Mouse (Mus musculus): ENCODE data around the gene Prelp. TPM values are rescaled to one million over a fixed set of nuclear protein-coding genes. Genes with fewer than 3 reads are reported as not detected.

Gene Prelp
- polyA plus RNA-seq, 1 experiment from 2014 or later: 3.2 TPM

DNA sequence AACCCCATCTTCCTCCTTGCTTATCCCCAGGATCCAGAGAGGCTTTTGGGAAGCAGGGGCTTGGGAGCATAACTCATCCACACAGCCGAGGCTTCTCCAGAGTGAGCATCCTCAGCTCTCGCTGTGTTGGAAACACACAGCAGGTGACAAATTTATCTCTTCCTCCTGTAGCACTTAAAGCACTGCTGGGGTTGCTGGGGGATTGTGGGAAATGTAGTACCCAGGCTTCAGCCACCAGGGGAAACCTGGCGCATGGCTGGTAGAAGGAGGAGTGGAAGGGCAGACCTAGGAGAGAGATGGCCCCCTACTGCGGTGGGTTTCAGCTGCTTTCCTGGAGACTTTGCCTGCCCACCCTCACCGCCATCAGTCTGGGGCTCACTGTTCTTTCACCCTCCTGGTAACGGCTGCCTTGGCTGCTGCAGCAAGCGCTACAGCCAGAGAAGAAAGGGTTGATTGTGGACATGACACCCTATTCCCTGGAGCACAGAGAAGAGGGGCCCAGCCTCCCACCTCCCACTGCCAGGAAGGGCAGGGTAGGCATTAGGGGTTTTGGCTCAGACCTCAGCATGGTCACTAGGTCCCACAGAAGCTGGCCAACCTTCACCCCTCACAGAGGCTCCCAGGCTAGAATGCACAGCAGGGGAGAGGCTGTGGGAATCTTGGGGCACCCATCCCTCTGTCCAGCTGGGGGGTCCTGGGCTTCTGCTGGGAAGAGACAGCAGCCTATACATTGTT, 3.1 kb upstream of the Prelp start:
- Histone ChIP-seq H3K9ac (ENCODE audit: low read depth, low read length) (no peak overlapping the region), H3K9me3 (ENCODE audit: control insufficient read depth, low read length) (no peaks in the 10 kb centered on the region), H3K36me3 (ENCODE audit: control insufficient read depth, insufficient read depth, low read length) (no peaks in the 10 kb centered on the region), H3K4me3 (ENCODE audit: low read depth, low read length) (no peak overlapping the region), H3K4me2 (replicated peaks; ENCODE audit: low read depth, low read length) (no peak overlapping the region), H3K4me1 (replicated peaks; ENCODE audit: control insufficient read depth, insufficient read depth, low read length) (peaks cover 2% of the 10 kb centered on the region), H3K27me3 (ENCODE audit: control insufficient read depth, insufficient read depth, low read length) (no peaks in the 10 kb centered on the region), H3K27ac (ENCODE audit: low read depth, low read length) (no peak overlapping the region)
- ATAC-seq (ENCODE audit: low FRiP score) (peak; percentile 45; the same call in 1 of the 2 replicates), DNase-seq (ENCODE audit: low spot score) (peak; percentile 57)
- WGBS: 30% methylated on average over 7 of the region's 7 CpGs

GRCm38 (mm10) chr1:133923071-133923470, 1.9 kb upstream of the Prelp start:
- no peak overlapping the region for H3K9ac ChIP-seq (ENCODE audit: low read depth, low read length)
- H3K4me3 ChIP-seq (ENCODE audit: low read depth, low read length): no peak overlapping the region
- H3K27me3 ChIP-seq (ENCODE audit: control insufficient read depth, insufficient read depth, low read length): no peaks in the 10 kb centered on the region
- no peak overlapping the region for H3K4me2 ChIP-seq (replicated peaks; ENCODE audit: low read depth, low read length)
- no peak overlapping the region for H3K27ac ChIP-seq (ENCODE audit: low read depth, low read length)
- DNase-seq (ENCODE audit: low spot score) (no peak), ATAC-seq (ENCODE audit: low FRiP score) (no peak)
- H3K36me3 ChIP-seq (ENCODE audit: control insufficient read depth, insufficient read depth, low read length): no peaks in the 10 kb centered on the region
- H3K4me1 ChIP-seq (replicated peaks; ENCODE audit: control insufficient read depth, insufficient read depth, low read length): peaks cover 2% of the 10 kb centered on the region
- no peaks in the 10 kb centered on the region for H3K9me3 ChIP-seq (ENCODE audit: control insufficient read depth, low read length)
- 89% methylated on average over 5 of the region's 5 CpGs for WGBS

DNA sequence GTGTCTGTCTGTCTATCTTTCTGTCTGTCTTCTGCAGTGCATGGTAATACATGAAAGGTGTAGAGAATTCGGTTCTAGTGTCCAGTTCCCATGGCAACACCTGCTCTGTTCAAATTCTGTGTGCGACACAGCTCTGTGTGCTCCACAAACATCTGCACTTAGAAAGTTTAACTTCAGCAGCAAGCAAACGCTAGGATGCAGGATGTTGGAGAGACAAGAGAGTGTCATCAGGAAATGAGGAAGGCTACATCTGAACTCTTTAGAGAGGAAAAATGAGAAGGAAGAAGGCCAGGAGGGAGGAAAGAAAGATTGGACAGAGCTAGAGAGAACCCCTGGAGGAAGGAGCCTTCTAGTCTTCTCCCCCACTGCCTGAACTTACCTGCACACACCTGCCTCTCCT, 338 bp downstream of the Prelp start:
- Histone ChIP-seq H3K27ac (ENCODE audit: low read depth, low read length) (no peak overlapping the region), H3K4me1 (replicated peaks; ENCODE audit: control insufficient read depth, insufficient read depth, low read length) (peaks cover 8% of the 10 kb centered on the region), H3K4me3 (ENCODE audit: low read depth, low read length) (no peak overlapping the region), H3K27me3 (ENCODE audit: control insufficient read depth, insufficient read depth, low read length) (no peaks in the 10 kb centered on the region), H3K4me2 (replicated peaks; ENCODE audit: low read depth, low read length) (no peak overlapping the region; the same call in 1 of the 2 replicates), H3K36me3 (ENCODE audit: control insufficient read depth, insufficient read depth, low read length) (no peaks in the 10 kb centered on the region), H3K9ac (ENCODE audit: low read depth, low read length) (no peak overlapping the region), H3K9me3 (ENCODE audit: control insufficient read depth, low read length) (no peaks in the 10 kb centered on the region)
- no peak for DNase-seq (ENCODE audit: low spot score)
- no peak for ATAC-seq (ENCODE audit: low FRiP score)
- WGBS: 34% methylated on average over 3 of the region's 3 CpGs

DNA sequence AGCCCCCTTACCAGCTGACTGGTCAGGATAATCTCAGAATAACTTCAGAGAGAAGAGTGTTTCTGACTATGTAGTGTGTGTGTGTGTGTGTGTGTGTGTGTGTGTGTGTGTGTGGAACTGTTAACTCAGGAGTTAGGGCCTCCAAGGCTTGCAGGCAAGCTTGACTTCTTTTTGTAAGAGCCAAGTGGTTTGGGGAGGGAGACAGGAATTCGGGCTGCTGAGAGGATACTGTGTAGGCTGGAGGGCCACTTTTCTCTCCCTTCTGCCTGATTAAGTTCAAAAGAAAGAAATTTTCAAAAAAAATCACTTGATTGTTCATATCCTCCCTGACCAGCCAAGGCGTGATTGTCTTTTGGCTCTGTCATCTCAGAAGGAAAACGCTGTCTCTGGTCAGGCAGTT, 813 bp downstream of the Prelp start:
- Histone ChIP-seq H3K36me3 (ENCODE audit: control insufficient read depth, insufficient read depth, low read length) (no peaks in the 10 kb centered on the region), H3K4me2 (replicated peaks; ENCODE audit: low read depth, low read length) (no peak overlapping the region), H3K9ac (ENCODE audit: low read depth, low read length) (no peak overlapping the region), H3K27ac (ENCODE audit: low read depth, low read length) (no peak overlapping the region), H3K27me3 (ENCODE audit: control insufficient read depth, insufficient read depth, low read length) (no peaks in the 10 kb centered on the region), H3K4me1 (replicated peaks; ENCODE audit: control insufficient read depth, insufficient read depth, low read length) (peaks cover 8% of the 10 kb centered on the region), H3K9me3 (ENCODE audit: control insufficient read depth, low read length) (no peaks in the 10 kb centered on the region), H3K4me3 (ENCODE audit: low read depth, low read length) (no peak overlapping the region)
- ATAC-seq (ENCODE audit: low FRiP score): no peak
- WGBS: 37% methylated on average over 3 of the region's 3 CpGs
- DNase-seq (ENCODE audit: low spot score): no peak

GRCm38 (mm10) chr1:133918088-133918470, 3.1 kb downstream of the Prelp start:
- Histone ChIP-seq H3K4me1 (replicated peaks; ENCODE audit: control insufficient read depth, insufficient read depth, low read length) (peaks cover 8% of the 10 kb centered on the region), H3K9me3 (ENCODE audit: control insufficient read depth, low read length) (no peaks in the 10 kb centered on the region), H3K4me3 (ENCODE audit: low read depth, low read length) (no peak overlapping the region), H3K27me3 (ENCODE audit: control insufficient read depth, insufficient read depth, low read length) (no peaks in the 10 kb centered on the region), H3K27ac (ENCODE audit: low read depth, low read length) (no peak overlapping the region; the same call in 1 of the 2 replicates), H3K36me3 (ENCODE audit: control insufficient read depth, insufficient read depth, low read length) (no peaks in the 10 kb centered on the region), H3K4me2 (replicated peaks; ENCODE audit: low read depth, low read length) (no peak overlapping the region; the same call in 1 of the 2 replicates), H3K9ac (ENCODE audit: low read depth, low read length) (0 out of 2 replicates have a peak overlapping the region, but pooled peaks have one; percentile 33)
- no peak for DNase-seq (ENCODE audit: low spot score)
- peak; percentile 33; the same call in 1 of the 2 replicates for ATAC-seq (ENCODE audit: low FRiP score)
- 44% methylated on average over 6 of the region's 6 CpGs for WGBS

GRCm38 (mm10) chr1:133917456-133918087, 3.6 kb downstream of the Prelp start:
- H3K9ac ChIP-seq (ENCODE audit: low read depth, low read length): 0 out of 2 replicates have a peak overlapping the region, but pooled peaks have one; percentile 33
- no peaks in the 10 kb centered on the region for H3K36me3 ChIP-seq (ENCODE audit: control insufficient read depth, insufficient read depth, low read length)
- no peaks in the 10 kb centered on the region for H3K27me3 ChIP-seq (ENCODE audit: control insufficient read depth, insufficient read depth, low read length)
- H3K9me3 ChIP-seq (ENCODE audit: control insufficient read depth, low read length): no peaks in the 10 kb centered on the region
- peaks cover 8% of the 10 kb centered on the region for H3K4me1 ChIP-seq (replicated peaks; ENCODE audit: control insufficient read depth, insufficient read depth, low read length)
- H3K27ac ChIP-seq (ENCODE audit: low read depth, low read length): no peak overlapping the region; the same call in 1 of the 2 replicates
- no peak overlapping the region for H3K4me3 ChIP-seq (ENCODE audit: low read depth, low read length)
- 23% methylated on average over 11 of the region's 11 CpGs for WGBS
- ATAC-seq (ENCODE audit: low FRiP score) (0 out of 2 replicates have a peak, but pooled peaks have one; percentile 40), DNase-seq (ENCODE audit: low spot score) (peak; percentile 42)
- H3K4me2 ChIP-seq (replicated peaks; ENCODE audit: low read depth, low read length): peak overlapping the region; percentile 29; the same call in 1 of the 2 replicates

- WGBS: 74% methylated on average over 8 of the region's 8 CpGs
- no peak for ATAC-seq (ENCODE audit: low FRiP score)
- no peaks in the 10 kb centered on the region for H3K36me3 ChIP-seq (ENCODE audit: control insufficient read depth, insufficient read depth, low read length)
- no peak overlapping the region for H3K9ac ChIP-seq (ENCODE audit: low read depth, low read length)
- H3K9me3 ChIP-seq (ENCODE audit: control insufficient read depth, low read length): no peaks in the 10 kb centered on the region
- DNase-seq (ENCODE audit: low spot score): no peak
- no peak overlapping the region for H3K4me2 ChIP-seq (replicated peaks; ENCODE audit: low read depth, low read length)
- no peak overlapping the region for H3K27ac ChIP-seq (ENCODE audit: low read depth, low read length)
- no peaks in the 10 kb centered on the region for H3K27me3 ChIP-seq (ENCODE audit: control insufficient read depth, insufficient read depth, low read length)
- H3K4me1 ChIP-seq (replicated peaks; ENCODE audit: control insufficient read depth, insufficient read depth, low read length): peaks cover 6% of the 10 kb centered on the region; the same call in 1 of the 2 replicates
- no peak overlapping the region for H3K4me3 ChIP-seq (ENCODE audit: low read depth, low read length)
Observed at GRCm38 (mm10) chr1:133915723-133916355, 5.4 kb downstream of the Prelp start.

DNA sequence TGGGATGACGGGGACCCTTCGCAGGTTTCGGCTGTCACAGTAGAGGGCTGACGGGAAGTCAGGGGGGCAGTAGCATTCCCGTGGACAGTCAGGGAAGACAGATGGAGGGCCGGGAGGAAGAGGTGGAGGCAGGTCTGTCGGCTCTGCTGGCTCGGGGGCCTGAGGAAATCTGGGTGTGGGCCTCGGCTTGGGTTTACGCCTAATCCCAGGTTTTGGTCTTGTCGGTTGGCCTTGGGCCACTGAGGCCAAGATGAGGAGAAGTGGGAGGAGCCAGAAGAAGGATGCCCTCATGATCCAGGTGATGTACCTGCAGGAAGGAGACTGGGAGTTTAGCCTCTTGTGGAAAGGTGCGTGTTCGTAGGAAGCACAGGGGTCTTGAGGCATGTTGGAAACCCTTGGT, 6.1 kb downstream of the Prelp start:
- H3K27me3 ChIP-seq (ENCODE audit: control insufficient read depth, insufficient read depth, low read length): no peaks in the 10 kb centered on the region
- 87% methylated on average over 13 of the region's 13 CpGs for WGBS
- no peaks in the 10 kb centered on the region for H3K9me3 ChIP-seq (ENCODE audit: control insufficient read depth, low read length)
- no peak overlapping the region for H3K4me3 ChIP-seq (ENCODE audit: low read depth, low read length)
- peaks cover 6% of the 10 kb centered on the region; the same call in 1 of the 2 replicates for H3K4me1 ChIP-seq (replicated peaks; ENCODE audit: control insufficient read depth, insufficient read depth, low read length)
- H3K36me3 ChIP-seq (ENCODE audit: control insufficient read depth, insufficient read depth, low read length): no peaks in the 10 kb centered on the region
- no peak for DNase-seq (ENCODE audit: low spot score)
- H3K27ac ChIP-seq (ENCODE audit: low read depth, low read length): no peak overlapping the region
- no peak overlapping the region for H3K9ac ChIP-seq (ENCODE audit: low read depth, low read length)
- ATAC-seq (ENCODE audit: low FRiP score): no peak
- H3K4me2 ChIP-seq (replicated peaks; ENCODE audit: low read depth, low read length): no peak overlapping the region

Data from hindbrain, embryonic 11.5 days (tissue).